Mouse (Mus musculus) heart, embryonic 15.5 days (tissue): ENCODE measurements around the gene Rhoa. TPM values are rescaled to one million over a fixed set of nuclear protein-coding genes. Genes with fewer than 3 reads are reported as not detected.

Experiments used
- ATAC-seq: fragments of 200-750 bp; cut with Nextera tagmentation; replicated peaks from 2 replicates; pipeline ENCODE4 v1.8.0; 2017; ENCODE audit warnings: low read depth, moderate TSS enrichment; ENCODE audit not compliant: insufficient number of reproducible peaks, insufficient read depth, low FRiP score
- H3K27ac ChIP-seq: fragments of 300-500 bp; sonication (generic); 2 replicates; pipeline ENCODE4 v1.5.1; 2015; ENCODE audit warnings: mild to moderate bottlenecking, inconsistent platforms
- H3K27me3 ChIP-seq: fragments of 300-500 bp; sonication (generic); 2 replicates; pipeline ENCODE4 v1.6.1; 2015; ENCODE audit warnings: inconsistent platforms
- H3K36me3 ChIP-seq: fragments of 300-500 bp; sonication (generic); 2 replicates; pipeline ENCODE4 v1.6.1; 2015; ENCODE audit warnings: mild to moderate bottlenecking, inconsistent platforms
- H3K4me1 ChIP-seq: fragments of 300-500 bp; sonication (generic); replicated peaks from 2 replicates; pipeline ENCODE4 v1.6.1; 2015; ENCODE audit warnings: inconsistent platforms
- H3K4me2 ChIP-seq: fragments of 300-500 bp; sonication (generic); 2 replicates; pipeline ENCODE4 v1.6.1; 2015; ENCODE audit warnings: inconsistent platforms, mild to moderate bottlenecking, moderate library complexity
- H3K4me3 ChIP-seq: fragments of 300-500 bp; sonication (generic); 2 replicates; pipeline ENCODE4 v1.5.1; 2015; ENCODE audit warnings: mild to moderate bottlenecking, inconsistent platforms
- H3K9ac ChIP-seq: fragments of 300-500 bp; sonication (generic); 2 replicates; pipeline ENCODE4 v1.6.1; 2015; ENCODE audit warnings: mild to moderate bottlenecking, inconsistent platforms
- H3K9me3 ChIP-seq: fragments of 300-500 bp; sonication (generic); replicated peaks from 2 replicates; pipeline ENCODE4 v1.6.1; 2016; ENCODE audit warnings: inconsistent platforms
- WGBS: fragments of 180-500 bp; shearing (Covaris S2); methylation state at CpG from one replicate; pipeline ENCODE4 v1.1.7; 2015; ENCODE audit warnings: mixed read lengths; 5-methylcytosine and 5-hydroxymethylcytosine counted together
- polyA plus RNA-seq: library from polyadenylated mRNA; unstranded; fragments of >200 nt; fragmentation: Nextera tagmentation; extraction: Ambion mirVana; gene quantifications from 2 replicates; pipeline ENCODE4 v1.2.1, GENCODE M21; 2015

The Rhoa gene
- polyA plus RNA-seq, 1 experiment from 2014 or later: 369 TPM

DNA sequence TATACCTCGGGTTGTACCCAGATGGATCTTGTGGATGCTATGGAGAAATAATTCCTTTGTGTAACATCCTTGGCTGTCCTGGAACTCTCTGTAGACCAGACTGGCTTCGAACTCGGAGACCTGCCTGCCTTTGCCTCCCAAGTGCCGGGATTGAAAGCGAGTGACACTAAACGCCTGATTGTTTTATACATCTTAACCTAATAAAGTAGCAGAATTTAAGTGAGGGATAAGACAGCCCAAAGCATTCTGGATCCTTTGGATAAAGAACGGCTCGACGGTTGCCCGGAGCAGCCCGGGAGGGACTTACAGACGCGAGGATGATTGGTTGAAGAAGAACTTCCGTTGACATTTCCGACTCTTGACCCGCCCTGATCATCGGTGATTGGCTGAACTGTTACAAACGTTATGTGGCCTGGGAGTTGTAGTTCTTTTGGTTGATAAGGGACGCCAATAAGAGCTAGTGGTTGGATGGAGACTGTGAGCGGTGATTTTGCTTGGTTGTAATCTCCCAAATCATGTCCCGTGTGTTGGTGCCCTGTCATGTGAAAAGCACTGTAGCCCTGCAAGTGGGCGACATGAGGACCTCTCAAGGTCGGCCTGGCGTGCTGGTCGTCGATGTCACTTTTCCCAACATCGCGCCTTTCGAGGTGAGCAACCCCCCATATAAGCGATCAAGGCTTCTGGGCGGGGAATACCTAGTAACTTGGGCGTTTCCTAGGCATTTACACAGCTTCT lies 15.7 kb upstream of the Rhoa start, which contains the start of gene Nicn1:
TSS of gene Nicn1 (plus strand) at position 414 of the 735 bp plus-strand sequence.
- peak within 1 kb of the TSS; percentile 57 for H3K4me3 ChIP-seq
- H3K9ac ChIP-seq: peak within 1 kb of the TSS; percentile 63
- peak within 1 kb of the TSS; percentile 64 for H3K4me2 ChIP-seq
- peak; percentile 98 for ATAC-seq
- H3K4me1 ChIP-seq: peaks cover 8% of the 10 kb centered on the region
- H3K9me3 ChIP-seq: no peaks in the 10 kb centered on the region
- H3K36me3 ChIP-seq: 0 out of 2 replicates have a peak, but pooled peaks cover 6% of the 10 kb centered on the region
- H3K27me3 ChIP-seq: no peaks in the 10 kb centered on the region
- peak within 1 kb of the TSS; percentile 72 for H3K27ac ChIP-seq
- WGBS: under 1% methylated on average over 32 of the region's 32 CpGs

DNA sequence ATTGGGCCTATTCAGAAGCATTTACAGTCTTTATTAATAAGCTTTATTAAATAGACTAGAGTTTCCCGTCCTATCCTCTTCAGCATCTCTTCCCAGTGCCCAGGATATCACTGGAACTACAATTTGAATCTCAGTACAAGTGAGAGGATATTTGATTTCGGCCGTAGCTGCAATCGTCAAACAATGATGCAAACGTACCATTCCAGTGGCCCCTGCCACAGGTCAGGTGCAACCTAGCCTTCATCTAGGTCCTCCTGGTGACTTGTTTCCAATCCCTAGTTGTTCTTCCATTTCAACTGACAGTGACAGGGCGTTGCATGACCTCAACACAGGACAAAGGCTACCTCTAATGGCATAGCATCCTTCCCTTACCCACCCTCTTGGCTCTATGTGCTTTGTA lies 15.2 kb upstream of the Rhoa start:
- peak overlapping the region; percentile 6; the same call in 1 of the 2 replicates for H3K27ac ChIP-seq
- peaks cover 6% of the 10 kb centered on the region; the same call in 1 of the 2 replicates for H3K36me3 ChIP-seq
- peak overlapping the region; percentile 57 for H3K4me3 ChIP-seq
- peaks cover 8% of the 10 kb centered on the region for H3K4me1 ChIP-seq
- 36% methylated on average over 6 of the region's 6 CpGs for WGBS
- H3K9ac ChIP-seq: peak overlapping the region; percentile 54
- no peak for ATAC-seq
- H3K9me3 ChIP-seq: no peaks in the 10 kb centered on the region
- no peaks in the 10 kb centered on the region for H3K27me3 ChIP-seq
- H3K4me2 ChIP-seq: peak overlapping the region; percentile 64

GRCm38 (mm10) chr9:108296453-108297355 lies 9.2 kb upstream of the Rhoa start, which contains the start of gene Amt:
Gene Amt (plus strand): TSS chr9:108296853.
- WGBS: 34% methylated on average over 18 of the region's 18 CpGs
- peak within 1 kb of the TSS; percentile 29 for H3K27ac ChIP-seq
- peak within 1 kb of the TSS; percentile 36 for H3K4me3 ChIP-seq
- peak within 1 kb of the TSS; percentile 50 for H3K4me2 ChIP-seq
- no peaks in the 10 kb centered on the region for H3K27me3 ChIP-seq
- H3K4me1 ChIP-seq: peaks cover 11% of the 10 kb centered on the region
- H3K36me3 ChIP-seq: peaks cover 7% of the 10 kb centered on the region; the same call in 1 of the 2 replicates
- no peaks in the 10 kb centered on the region for H3K9me3 ChIP-seq
- ATAC-seq: 0 out of 2 replicates have a peak, but pooled peaks have one; percentile 38
- peak within 1 kb of the TSS; percentile 29; the same call in 1 of the 2 replicates for H3K9ac ChIP-seq

- H3K4me1 ChIP-seq: peaks cover 13% of the 10 kb centered on the region
- H3K9ac ChIP-seq: no peak overlapping the region
- H3K9me3 ChIP-seq: no peaks in the 10 kb centered on the region
- H3K27me3 ChIP-seq: no peaks in the 10 kb centered on the region
- 85% methylated on average over 3 of the region's 3 CpGs for WGBS
- no peak overlapping the region for H3K4me3 ChIP-seq
- no peak for ATAC-seq
- H3K36me3 ChIP-seq: peaks cover 22% of the 10 kb centered on the region
- H3K4me2 ChIP-seq: no peak overlapping the region
- H3K27ac ChIP-seq: no peak overlapping the region
Measured at GRCm38 (mm10) chr9:108301853-108302252, 4.1 kb upstream of the Rhoa start.

- Histone ChIP-seq H3K4me1 (peaks cover 22% of the 10 kb centered on the region), H3K9me3 (no peaks in the 10 kb centered on the region), H3K27ac (peak overlapping the region; percentile 100), H3K9ac (peak overlapping the region; percentile 79; the same call in 1 of the 2 replicates), H3K4me3 (peak overlapping the region; percentile 82), H3K27me3 (no peaks in the 10 kb centered on the region), H3K36me3 (peaks cover 22% of the 10 kb centered on the region), H3K4me2 (peak overlapping the region; percentile 80)
- ATAC-seq: no peak
- WGBS: 38% methylated on average over 4 of the region's 4 CpGs
Measured at GRCm38 (mm10) chr9:108304716-108305115, 1.2 kb upstream of the Rhoa start.

GRCm38 (mm10) chr9:108305170-108305569 lies 759 bp upstream of the Rhoa start:
- Histone ChIP-seq H3K27ac (peak overlapping the region; percentile 100), H3K9ac (peak overlapping the region; percentile 79), H3K4me2 (peak overlapping the region; percentile 80), H3K36me3 (peaks cover 22% of the 10 kb centered on the region), H3K4me3 (peak overlapping the region; percentile 82), H3K9me3 (no peaks in the 10 kb centered on the region), H3K4me1 (peaks cover 27% of the 10 kb centered on the region), H3K27me3 (no peaks in the 10 kb centered on the region)
- 6% methylated on average over 1 of the region's 1 CpGs for WGBS
- no peak for ATAC-seq

GRCm38 (mm10) chr9:108306571-108306980 lies 647 bp downstream of the Rhoa start:
- Histone ChIP-seq H3K4me2 (peak overlapping the region; percentile 75), H3K4me1 (peaks cover 34% of the 10 kb centered on the region), H3K36me3 (peaks cover 22% of the 10 kb centered on the region), H3K9me3 (no peaks in the 10 kb centered on the region), H3K27ac (peak overlapping the region; percentile 100), H3K4me3 (peak overlapping the region; percentile 82), H3K9ac (peak overlapping the region; percentile 95), H3K27me3 (no peaks in the 10 kb centered on the region)
- WGBS: under 1% methylated on average over 49 of the region's 51 CpGs
- ATAC-seq: peak; percentile 86

DNA sequence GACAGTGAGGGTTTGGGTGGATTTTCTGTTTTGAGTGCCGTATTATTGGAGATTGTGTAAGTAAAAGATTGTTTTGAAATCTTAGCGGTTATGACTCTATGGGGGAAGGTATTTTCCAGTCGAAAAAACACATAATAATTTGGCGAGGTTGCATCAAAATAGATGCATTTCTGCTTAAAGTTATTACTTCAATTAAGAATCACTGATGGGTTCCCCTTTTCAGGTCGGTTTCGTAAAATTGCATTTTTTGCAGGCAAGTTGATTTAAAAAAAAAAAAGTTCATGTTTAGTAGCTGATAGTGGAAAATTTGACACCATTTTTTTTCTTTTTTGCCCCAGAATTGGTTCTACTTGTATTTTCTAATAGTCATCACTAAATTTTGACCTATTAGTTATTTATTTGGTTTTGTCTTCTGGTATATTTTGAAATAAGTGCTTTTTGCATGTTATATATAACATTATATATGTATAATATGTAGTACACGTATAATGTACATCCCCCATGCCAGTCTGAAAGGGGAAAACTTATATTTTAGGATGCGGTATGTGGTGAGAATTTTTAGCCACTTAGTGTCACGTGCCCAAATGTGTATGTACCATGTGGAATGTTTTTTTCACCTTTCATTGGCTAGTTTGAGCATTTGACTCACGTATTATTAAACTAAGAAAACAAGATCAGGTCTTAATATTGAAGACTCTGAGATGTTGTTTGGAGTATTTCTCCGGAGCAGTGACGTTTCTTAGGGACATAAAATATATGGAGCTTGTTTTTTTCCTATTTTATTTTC lies 1.3 kb downstream of the Rhoa start:
- Histone ChIP-seq H3K4me2 (peak overlapping the region; percentile 75), H3K9me3 (no peaks in the 10 kb centered on the region), H3K36me3 (peaks cover 18% of the 10 kb centered on the region), H3K27ac (peak overlapping the region; percentile 100), H3K4me1 (peaks cover 34% of the 10 kb centered on the region), H3K27me3 (no peaks in the 10 kb centered on the region), H3K4me3 (peak overlapping the region; percentile 82), H3K9ac (peak overlapping the region; percentile 95)
- 5% methylated on average over 12 of the region's 12 CpGs for WGBS
- no peak for ATAC-seq

GRCm38 (mm10) chr9:108308141-108308540 lies 2.2 kb downstream of the Rhoa start:
- ATAC-seq: no peak
- peak overlapping the region; percentile 75 for H3K4me2 ChIP-seq
- peak overlapping the region; percentile 42; the same call in 1 of the 2 replicates for H3K27ac ChIP-seq
- peaks cover 10% of the 10 kb centered on the region for H3K36me3 ChIP-seq
- peak overlapping the region; percentile 42 for H3K9ac ChIP-seq
- 23% methylated on average over 2 of the region's 2 CpGs for WGBS
- H3K9me3 ChIP-seq: no peaks in the 10 kb centered on the region
- peaks cover 34% of the 10 kb centered on the region for H3K4me1 ChIP-seq
- no peaks in the 10 kb centered on the region for H3K27me3 ChIP-seq
- H3K4me3 ChIP-seq: peak overlapping the region; percentile 82

- H3K9ac ChIP-seq: no peak overlapping the region
- no peaks in the 10 kb centered on the region for H3K27me3 ChIP-seq
- WGBS: 93% methylated on average over 3 of the region's 3 CpGs
- no peaks in the 10 kb centered on the region for H3K9me3 ChIP-seq
- no peak overlapping the region for H3K4me2 ChIP-seq
- no peaks in the 10 kb centered on the region for H3K4me1 ChIP-seq
- H3K27ac ChIP-seq: no peak overlapping the region
- no peak overlapping the region for H3K4me3 ChIP-seq
- ATAC-seq: no peak
- H3K36me3 ChIP-seq: peaks cover 16% of the 10 kb centered on the region; the same call in 1 of the 2 replicates
Measured at GRCm38 (mm10) chr9:108317572-108317971, 11.6 kb downstream of the Rhoa start.
